Mouse (Mus musculus) urinary bladder, postnatal 36 days (tissue): ENCODE results near the gene Ripor2.

ENCODE experiments used
- DNase-seq, 2 experiments: peaks; one replicate each; pipeline ENCODE4 v3.0.0; 2022; ENCODE audit warnings: low spot score in 2 of 2, mixed read lengths in 1 of 2

Ripor2 gene

GRCm38 (mm10) chr13:24584403-24584802 is 2.4 kb downstream of the Ripor2 start:
- no peak for DNase-seq

GRCm38 (mm10) chr13:24584841-24585240 is 2.9 kb downstream of the Ripor2 start:
- DNase-seq = no peak

- DNase-seq = no peak
Observed at GRCm38 (mm10) chr13:24585369-24585768, 3.4 kb downstream of the Ripor2 start.

- no peak for DNase-seq
Observed at GRCm38 (mm10) chr13:24587192-24587895, 5.4 kb downstream of the Ripor2 start.

GRCm38 (mm10) chr13:24588603-24589002 is 6.6 kb downstream of the Ripor2 start:
- no peak for DNase-seq

- DNase-seq = no peak
Observed at GRCm38 (mm10) chr13:24591737-24592136, 9.7 kb downstream of the Ripor2 start.

- no peak for DNase-seq
Observed at GRCm38 (mm10) chr13:24594303-24594702, 12.3 kb downstream of the Ripor2 start.

- no peak for DNase-seq
Observed at GRCm38 (mm10) chr13:24599631-24600041, 17.6 kb downstream of the Ripor2 start.

GRCm38 (mm10) chr13:24602978-24603377 is 21.0 kb downstream of the Ripor2 start:
- no peak for DNase-seq

GRCm38 (mm10) chr13:24603591-24604009 is 21.6 kb downstream of the Ripor2 start:
- DNase-seq = peak in 1 of 2 experiments; percentile 10

- DNase-seq = no peak
Observed at GRCm38 (mm10) chr13:24604096-24604495, 22.1 kb downstream of the Ripor2 start.

- DNase-seq = no peak
Observed at GRCm38 (mm10) chr13:24604761-24605591, 23.0 kb downstream of the Ripor2 start.

- DNase-seq = no peak
Observed at GRCm38 (mm10) chr13:24605755-24606154, 23.8 kb downstream of the Ripor2 start.

GRCm38 (mm10) chr13:24607961-24608360 is 26.0 kb downstream of the Ripor2 start:
- DNase-seq = no peak

- no peak for DNase-seq
Observed at GRCm38 (mm10) chr13:24608709-24609108, 26.7 kb downstream of the Ripor2 start.

- DNase-seq = no peak
Observed at GRCm38 (mm10) chr13:24610883-24611282, 28.9 kb downstream of the Ripor2 start.

- no peak for DNase-seq
Observed at GRCm38 (mm10) chr13:24613031-24613430, 31.0 kb downstream of the Ripor2 start.

- no peak for DNase-seq
Observed at GRCm38 (mm10) chr13:24613433-24613832, 31.4 kb downstream of the Ripor2 start.

- DNase-seq = no peak
Observed at GRCm38 (mm10) chr13:24613927-24614780, 32.2 kb downstream of the Ripor2 start.

GRCm38 (mm10) chr13:24615921-24616565 is 34.1 kb downstream of the Ripor2 start:
- no peak for DNase-seq

GRCm38 (mm10) chr13:24616645-24617044 is 34.7 kb downstream of the Ripor2 start:
- no peak for DNase-seq
